ENCODE assay signal across 23 mouse cellular contexts in genomic region chr10:23672296-23672695, GRCm38 (mm10).
"Had no signal": no experiment of that assay in that cellular context is flagged by ENCODE, and none has a peak within 500 bp of the region (broad histone marks: within the 10 kb centered on the region; RNA-seq: fewer than 3 reads in every experiment).

No protein-coding gene starts in this region.

- H3K9me3 ChIP-seq: kidney, embryonic 15.5 days; limb, embryonic 12.5 days; limb, embryonic 15.5 days; midbrain, embryonic 10.5 days; midbrain, embryonic 15.5 days; neural tube, embryonic 12.5 days; neural tube, embryonic 15.5 days had no signal

- DNase-seq: kidney, postnatal 10 days; kidney, postnatal 36 days; left cerebral cortex, postnatal 4 days; liver, postnatal 0 days; lung, postnatal 10 days; lung, postnatal 36 days; right cerebral cortex, adult 18-20 months; right cerebral cortex, postnatal 14 days; right cerebral cortex, postnatal 4 days; thymus, adult 2 months; thymus, postnatal 4 days had no signal

- ATAC-seq: liver, postnatal 0 days; midbrain, embryonic 15.5 days had no signal

- H3K4me2 ChIP-seq: kidney, embryonic 15.5 days; limb, embryonic 12.5 days; limb, embryonic 15.5 days; liver, embryonic 11.5 days; lung, embryonic 14.5 days; midbrain, embryonic 15.5 days; neural tube, embryonic 12.5 days; neural tube, embryonic 15.5 days had no signal

- H3K4me3 ChIP-seq: kidney, embryonic 15.5 days; limb, embryonic 12.5 days; limb, embryonic 15.5 days; megakaryocyte, embryonic 14.5 days; midbrain, embryonic 10.5 days; midbrain, embryonic 15.5 days; neural tube, embryonic 12.5 days; neural tube, embryonic 15.5 days had no signal

- H3K27me3 ChIP-seq: kidney, embryonic 15.5 days; limb, embryonic 12.5 days; limb, embryonic 15.5 days; megakaryocyte, embryonic 14.5 days; midbrain, embryonic 15.5 days; neural tube, embryonic 12.5 days; neural tube, embryonic 15.5 days had no signal

- H3K27ac ChIP-seq: kidney, embryonic 15.5 days; limb, embryonic 12.5 days; limb, embryonic 15.5 days; liver, embryonic 14.5 days; midbrain, embryonic 10.5 days; midbrain, embryonic 15.5 days; neural tube, embryonic 12.5 days; neural tube, embryonic 15.5 days; stomach, postnatal 0 days had no signal

- H3K36me3 ChIP-seq: kidney, embryonic 15.5 days; limb, embryonic 12.5 days; limb, embryonic 15.5 days; midbrain, embryonic 10.5 days; midbrain, embryonic 15.5 days; neural tube, embryonic 12.5 days; neural tube, embryonic 15.5 days had no signal

- H3K4me1 ChIP-seq: megakaryocyte, embryonic 14.5 days had no signal

- H3K9ac ChIP-seq: kidney, embryonic 15.5 days; limb, embryonic 12.5 days; limb, embryonic 15.5 days; liver, embryonic 14.5 days; liver, postnatal 0 days; lung, embryonic 14.5 days; midbrain, embryonic 15.5 days; neural tube, embryonic 12.5 days; neural tube, embryonic 15.5 days had no signal
